Mouse (Mus musculus) stomach, postnatal 0 days (tissue): ENCODE results near the gene Icmt. TPM values are rescaled to one million over a fixed set of nuclear protein-coding genes. Genes with fewer than 3 reads are reported as not detected.
A peak's percentile ranks its signal among the peaks of the same experiment; 100 is the strongest.

ENCODE experiments used
- ATAC-seq: fragments of 200-750 bp; cut with Nextera tagmentation; 2 replicates; pipeline ENCODE4 v1.8.0; 2017; ENCODE audit not compliant: low FRiP score, low TSS enrichment
- DNase-seq: peaks from one replicate; pipeline ENCODE4 v3.0.0-alpha.2; 2016; ENCODE audit warnings: low spot score
- H3K27ac ChIP-seq: fragments of 300-500 bp; sonication (generic); replicated peaks from 2 replicates; pipeline ENCODE4 v1.5.1; 2014; ENCODE audit warnings: mild to moderate bottlenecking, control low read depth
- H3K27me3 ChIP-seq: fragments of 300-500 bp; sonication (generic); 2 replicates; pipeline ENCODE4 v1.6.1; 2014; ENCODE audit warnings: low read length; ENCODE audit not compliant: control insufficient read depth, insufficient read depth
- H3K36me3 ChIP-seq: fragments of 300-500 bp; sonication (generic); 2 replicates; pipeline ENCODE4 v1.6.1; 2014; ENCODE audit warnings: low read length, mixed read lengths; ENCODE audit not compliant: control insufficient read depth, insufficient read depth
- H3K4me1 ChIP-seq: fragments of 300-500 bp; sonication (generic); replicated peaks from 2 replicates; pipeline ENCODE4 v1.6.1; 2014; ENCODE audit warnings: antibody characterized with exemption; ENCODE audit not compliant: control insufficient read depth, insufficient read depth
- H3K4me2 ChIP-seq: fragments of 300-500 bp; sonication (generic); replicated peaks from 2 replicates; pipeline ENCODE4 v1.6.1; 2014; ENCODE audit warnings: low read depth, mild to moderate bottlenecking, control low read depth, moderate library complexity
- H3K4me3 ChIP-seq: fragments of 300-500 bp; sonication (generic); 2 replicates; pipeline ENCODE4 v1.5.1; 2014; ENCODE audit warnings: low read depth, low read length, control low read depth
- H3K9ac ChIP-seq: fragments of 300-500 bp; sonication (generic); 2 replicates; pipeline ENCODE4 v1.6.1; 2014; ENCODE audit warnings: mild to moderate bottlenecking, low read length, control low read depth, mixed read lengths
- H3K9me3 ChIP-seq: fragments of 300-500 bp; sonication (generic); 2 replicates; pipeline ENCODE4 v1.6.1; 2016; ENCODE audit warnings: low read length; ENCODE audit not compliant: control insufficient read depth
- CTCF ChIP-seq: IDR thresholded peaks from 2 replicates; pipeline ENCODE4 v1.5.1; 2016; ENCODE audit warnings: antibody characterized with exemption, low read depth, mild to moderate bottlenecking, moderate library complexity
- EP300 ChIP-seq: optimal IDR thresholded peaks from 2 replicates; pipeline ENCODE3; 2016; ENCODE audit warnings: antibody characterized with exemption
- WGBS: fragments of 180-500 bp; shearing (Covaris S2); extraction: QIAGEN DNeasy Blood & Tissue Kit; methylation state at CpG from one replicate; pipeline ENCODE4 v1.1.7; 2014; 5-methylcytosine and 5-hydroxymethylcytosine counted together
- polyA plus RNA-seq: library from polyadenylated mRNA; unstranded; fragments of >200 nt; fragmentation: Nextera tagmentation; extraction: Ambion mirVana; gene quantifications from 2 replicates; pipeline ENCODE4 v1.2.1, GENCODE M21; 2015

Icmt gene
- polyA plus RNA-seq, 1 experiment from 2014 or later = 10.2 TPM

- Histone ChIP-seq H3K27ac (no peak overlapping the region), H3K9me3 (no peaks in the 10 kb centered on the region), H3K4me1 (no peaks in the 10 kb centered on the region), H3K4me2 (no peak overlapping the region), H3K9ac (no peak overlapping the region), H3K27me3 (peaks cover 22% of the 10 kb centered on the region), H3K4me3 (peak overlapping the region; percentile 6; the same call in 1 of the 2 replicates), H3K36me3 (no peaks in the 10 kb centered on the region)
- DNase-seq = no peak
- WGBS = under 1% methylated on average over 43 of the region's 43 CpGs
- no peak for TF ChIP-seq EP300
- no peak for ATAC-seq
Observed at GRCm38 (mm10) chr4:152315498-152316213, 18.6 kb downstream of the Icmt start.

GRCm38 (mm10) chr4:152317631-152318033 is 20.6 kb downstream of the Icmt start:
- no peaks in the 10 kb centered on the region for H3K36me3 ChIP-seq
- H3K9ac ChIP-seq = no peak overlapping the region
- 68% methylated on average over 6 of the region's 6 CpGs for WGBS
- TF ChIP-seq EP300 = no peak
- TF ChIP-seq CTCF = no peak
- no peak overlapping the region for H3K4me3 ChIP-seq
- no peak overlapping the region for H3K27ac ChIP-seq
- ATAC-seq (no peak), DNase-seq (no peak)
- peaks cover 18% of the 10 kb centered on the region for H3K27me3 ChIP-seq
- H3K4me2 ChIP-seq = no peak overlapping the region
- no peaks in the 10 kb centered on the region for H3K4me1 ChIP-seq
- H3K9me3 ChIP-seq = no peaks in the 10 kb centered on the region

- peaks cover 18% of the 10 kb centered on the region for H3K27me3 ChIP-seq
- peak within 1 kb of the TSS; percentile 18; the same call in 1 of the 2 replicates for H3K4me3 ChIP-seq
- peak within 1 kb of the TSS; percentile 45 for H3K4me2 ChIP-seq
- no peaks in the 10 kb centered on the region for H3K9me3 ChIP-seq
- H3K4me1 ChIP-seq = no peaks in the 10 kb centered on the region
- H3K9ac ChIP-seq = peak within 1 kb of the TSS; percentile 13; the same call in 1 of the 2 replicates
- H3K36me3 ChIP-seq = no peaks in the 10 kb centered on the region
- 6% methylated on average over 26 of the region's 26 CpGs for WGBS
- no peak within 1 kb of the TSS for H3K27ac ChIP-seq
- ATAC-seq (0 out of 2 replicates have a peak, but pooled peaks have one; percentile 30), DNase-seq (peak; percentile 52)
- peak; percentile 70 for TF ChIP-seq CTCF
- no peak for TF ChIP-seq EP300
Observed at GRCm38 (mm10) chr4:152318517-152319234, 21.6 kb downstream of the Icmt start, which contains the start of gene Rnf207. Gene Rnf207 (minus strand): TSS chr4:152318993.

GRCm38 (mm10) chr4:152321464-152321863 is 24.4 kb downstream of the Icmt start:
- Histone ChIP-seq H3K9ac (no peak overlapping the region), H3K9me3 (no peaks in the 10 kb centered on the region), H3K4me1 (no peaks in the 10 kb centered on the region), H3K4me3 (no peak overlapping the region), H3K27me3 (peaks cover 2% of the 10 kb centered on the region), H3K27ac (no peak overlapping the region), H3K4me2 (no peak overlapping the region), H3K36me3 (no peaks in the 10 kb centered on the region)
- ATAC-seq (no peak), DNase-seq (no peak)
- no peak for TF ChIP-seq EP300
- no peak for TF ChIP-seq CTCF
- WGBS = 54% methylated on average over 5 of the region's 5 CpGs

- WGBS = 48% methylated on average over 16 of the region's 16 CpGs
- H3K9ac ChIP-seq = no peak overlapping the region
- H3K9me3 ChIP-seq = no peaks in the 10 kb centered on the region
Observed at GRCm38 (mm10) chr4:152324641-152325562, 27.9 kb downstream of the Icmt start.

More at GRCm38 (mm10) chr4:152324641-152325562, 27.9 kb downstream of the Icmt start:
- TF ChIP-seq EP300 (no peak), CTCF (no peak)
- DNase-seq = no peak
- H3K4me1 ChIP-seq = 0 out of 2 replicates have a peak, but pooled peaks cover 4% of the 10 kb centered on the region
- peak; percentile 18 for ATAC-seq
- no peak overlapping the region for H3K27ac ChIP-seq
- peak overlapping the region; percentile 27 for H3K4me2 ChIP-seq
- H3K36me3 ChIP-seq = peaks cover 9% of the 10 kb centered on the region
- H3K27me3 ChIP-seq = no peaks in the 10 kb centered on the region
- peak overlapping the region; percentile 93 for H3K4me3 ChIP-seq
